Mouse (Mus musculus) C2C12 (cell line): ENCODE results near the gene Apoc1.

Experiments
- CEBPB ChIP-seq: IDR thresholded peaks from one replicate; pipeline ENCODE4 v1.6.1; 2011; ENCODE audit warnings: low read depth, mild to moderate bottlenecking, control low read depth, moderate library complexity
- CTCF ChIP-seq: IDR thresholded peaks from one replicate; pipeline ENCODE4 v1.5.1; 2011; ENCODE audit not compliant: control insufficient read depth, insufficient read depth, insufficient read length
- FOSL1 ChIP-seq: IDR thresholded peaks from one replicate; pipeline ENCODE4 v1.8.0; 2011; ENCODE audit warnings: mild to moderate bottlenecking, low read length; ENCODE audit not compliant: poor library complexity, insufficient read depth, severe bottlenecking
- MAX ChIP-seq: IDR thresholded peaks from one replicate; pipeline ENCODE4 v1.6.1; 2011; ENCODE audit warnings: mild to moderate bottlenecking, control low read depth
- MYOG ChIP-seq: IDR thresholded peaks from one replicate; pipeline ENCODE4 v1.6.1; 2011; ENCODE audit not compliant: control insufficient read depth, insufficient read length; ENCODE audit errors: extremely low read depth

GRCm38 (mm10) chr7:19680702-19681101 lies 11.8 kb downstream of the Apoc1 start:
- TF ChIP-seq CTCF: no peak
- no peak for TF ChIP-seq MAX
- no peak for TF ChIP-seq FOSL1
- no peak for TF ChIP-seq MYOG
- TF ChIP-seq CEBPB: no peak
